Mouse (Mus musculus) thymus, postnatal 25 days (tissue): ENCODE results near the gene Slc25a30.
"Not testable (repeated sequence)": the region's sequence is repeated elsewhere in the genome, so short reads cannot be mapped to it uniquely, and the experiment has no call there.

Experiments used
- DNase-seq: peaks from one replicate; pipeline ENCODE4 v3.0.0; 2022

The Slc25a30 gene

DNA sequence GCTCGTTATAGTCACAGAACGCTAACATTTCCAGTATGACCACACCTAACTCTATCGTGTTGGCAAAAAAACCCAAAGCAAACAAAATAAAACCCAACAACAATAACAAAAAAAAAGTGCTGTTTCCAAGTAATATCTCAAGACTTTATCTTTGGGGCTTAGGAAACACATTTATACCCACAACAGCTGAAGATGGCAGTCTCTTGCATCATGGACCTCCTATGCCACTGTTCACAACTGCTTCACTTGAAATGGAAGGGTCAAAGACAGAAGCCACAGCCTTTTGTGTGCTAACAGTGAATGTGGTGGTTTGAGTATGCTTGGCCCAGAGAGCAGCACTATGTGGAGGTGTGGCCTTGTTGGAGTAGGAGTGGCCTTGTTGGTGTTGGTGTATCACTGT lies 4.5 kb upstream of the Slc25a30 start:
- no peak for DNase-seq

DNA sequence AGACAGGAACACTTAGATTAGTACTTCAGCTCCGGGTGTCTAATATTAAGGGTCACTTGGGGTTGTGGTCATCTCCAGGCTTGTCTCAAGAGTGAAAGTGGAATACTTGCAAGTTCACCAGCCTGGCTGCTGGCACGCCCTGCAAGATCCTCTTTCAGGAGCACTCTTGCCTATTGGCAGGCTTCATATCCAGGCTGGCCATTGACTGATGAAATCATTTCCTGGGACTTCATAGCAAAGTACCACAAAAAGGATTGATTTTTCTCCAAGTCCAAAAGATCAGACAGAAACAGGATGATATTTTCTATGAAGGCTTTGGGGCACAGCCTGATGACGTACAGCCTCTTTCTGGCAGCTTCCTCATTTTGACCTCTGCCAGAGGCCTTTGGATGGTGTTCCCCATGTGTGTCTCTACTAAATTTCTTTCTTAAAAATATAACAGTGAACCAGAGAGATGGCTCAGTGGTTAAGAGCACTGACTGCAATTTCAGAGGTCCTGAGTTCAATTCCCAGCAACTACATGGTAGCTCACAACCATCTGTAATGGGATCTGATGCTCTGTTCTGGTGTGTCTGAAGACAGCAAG lies 3.7 kb upstream of the Slc25a30 start:
- no peak for DNase-seq

DNA sequence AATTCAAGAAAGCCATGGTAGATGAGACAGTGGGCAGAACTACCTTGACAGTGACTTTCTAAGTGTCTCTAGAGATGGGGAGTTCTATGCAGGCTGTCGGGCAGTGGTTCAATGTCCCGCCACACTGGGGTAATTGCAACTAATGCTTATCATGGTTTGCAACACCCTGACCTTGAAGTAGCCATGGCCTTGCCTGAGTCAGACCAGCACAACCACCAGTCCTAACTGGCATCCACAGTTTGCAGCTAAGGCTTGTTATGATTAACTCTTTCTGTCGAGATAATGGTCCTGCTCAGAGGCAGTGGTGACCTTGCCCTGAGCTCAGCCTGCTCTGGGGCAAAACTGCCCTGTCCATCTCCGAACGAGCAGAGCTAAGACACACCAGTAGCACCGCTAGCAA lies 2.5 kb upstream of the Slc25a30 start:
- DNase-seq, result no peak

DNA sequence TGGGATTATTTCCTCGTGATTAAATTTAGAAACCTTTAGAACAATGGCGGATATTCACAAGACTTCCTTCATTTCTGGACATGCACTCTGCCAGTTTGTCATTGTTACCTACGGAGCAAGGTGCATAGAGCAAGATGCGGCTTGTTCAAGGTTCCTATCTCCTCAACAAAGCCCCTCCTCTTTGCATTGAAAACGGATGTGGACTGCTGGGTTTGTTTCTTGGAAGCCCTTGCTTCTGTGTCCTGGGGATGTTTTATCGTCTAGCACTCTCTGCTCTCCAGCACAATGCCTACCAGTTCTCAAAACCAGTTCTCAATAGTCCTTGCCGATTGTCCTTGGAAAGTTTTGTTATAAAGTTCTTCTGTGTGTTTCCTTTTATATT lies 948 bp upstream of the Slc25a30 start:
- DNase-seq, result peak; percentile 7

DNA sequence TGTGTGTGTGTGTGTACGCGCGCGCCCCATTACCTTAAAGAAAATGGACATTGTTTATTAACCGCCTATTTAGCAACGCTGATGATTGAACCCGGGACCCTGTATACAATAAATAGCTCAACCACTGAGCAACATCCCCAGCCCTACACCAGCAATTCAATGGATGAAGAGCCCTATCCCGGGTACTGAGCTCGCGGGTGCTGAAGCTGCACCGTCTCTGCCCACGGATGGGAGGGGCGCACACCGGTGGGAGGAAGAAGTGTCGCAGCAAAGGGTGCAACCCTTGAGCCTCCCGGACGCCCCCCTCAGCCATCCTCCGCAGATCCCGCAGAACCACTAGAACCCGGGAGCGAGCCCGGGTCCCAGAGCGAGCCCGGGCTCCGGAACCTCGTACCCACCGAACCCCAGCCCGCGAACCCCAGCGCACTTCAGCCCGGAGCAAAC lies 391 bp downstream of the Slc25a30 start:
- DNase-seq, result peak; percentile 63

DNA sequence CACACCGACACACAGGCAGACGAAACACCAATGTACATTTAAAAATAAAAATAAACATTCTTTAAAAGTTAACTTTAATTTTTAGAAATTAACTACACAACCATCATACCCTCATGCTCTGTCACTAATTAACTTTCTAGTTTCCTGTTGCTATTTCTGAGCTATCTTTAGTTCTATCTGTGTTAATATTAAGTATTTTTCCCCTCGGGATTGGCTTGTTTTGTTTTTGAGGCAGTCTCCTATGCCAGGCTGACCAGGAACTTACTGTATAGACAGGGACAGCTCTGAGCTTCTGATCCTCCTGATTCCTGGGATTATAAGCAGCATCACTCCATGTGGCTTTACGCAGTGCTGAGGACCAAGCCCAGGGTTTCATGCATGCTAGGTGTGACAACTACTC lies 6.9 kb downstream of the Slc25a30 start:
- no peak for DNase-seq

DNA sequence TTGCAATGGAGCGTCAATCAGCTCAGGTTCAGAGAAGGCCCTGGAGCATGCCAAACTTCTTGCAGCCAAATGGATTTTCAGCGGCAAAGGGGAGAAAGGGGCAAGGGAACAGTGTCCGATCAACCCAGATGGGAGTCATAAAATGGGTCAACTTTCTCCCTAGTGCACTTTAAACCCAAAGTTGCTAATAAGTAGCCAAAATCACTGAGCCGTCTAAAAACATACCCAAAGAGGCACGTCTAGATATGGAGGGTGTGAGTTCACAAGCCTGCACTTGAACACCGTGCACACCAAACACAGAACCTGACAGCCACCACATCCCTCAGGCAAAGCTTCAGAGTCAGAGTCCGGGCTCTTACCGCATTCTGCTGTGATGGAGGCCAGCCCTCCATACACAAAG lies 10.2 kb downstream of the Slc25a30 start:
- DNase-seq, result no peak

DNA sequence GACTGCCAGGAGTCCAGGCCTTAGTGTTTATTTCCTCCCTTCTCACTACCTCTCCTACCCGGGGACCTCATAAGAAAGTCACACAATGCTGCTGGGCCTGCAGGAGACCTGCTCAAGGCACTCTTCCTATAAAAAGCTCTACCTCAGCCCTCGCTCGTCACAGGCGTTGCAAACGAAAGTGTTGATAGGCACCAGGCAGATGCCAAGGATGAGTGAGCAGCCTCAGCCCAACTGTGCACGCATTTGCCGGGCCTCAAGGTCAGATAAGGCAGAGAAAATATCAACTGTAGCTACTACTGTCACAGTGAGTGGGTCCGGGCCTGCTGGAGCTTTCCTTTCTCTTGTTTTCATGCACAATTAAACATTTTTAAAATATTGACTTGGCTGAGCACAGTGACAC lies 13.4 kb downstream of the Slc25a30 start:
- DNase-seq, result no peak

DNA sequence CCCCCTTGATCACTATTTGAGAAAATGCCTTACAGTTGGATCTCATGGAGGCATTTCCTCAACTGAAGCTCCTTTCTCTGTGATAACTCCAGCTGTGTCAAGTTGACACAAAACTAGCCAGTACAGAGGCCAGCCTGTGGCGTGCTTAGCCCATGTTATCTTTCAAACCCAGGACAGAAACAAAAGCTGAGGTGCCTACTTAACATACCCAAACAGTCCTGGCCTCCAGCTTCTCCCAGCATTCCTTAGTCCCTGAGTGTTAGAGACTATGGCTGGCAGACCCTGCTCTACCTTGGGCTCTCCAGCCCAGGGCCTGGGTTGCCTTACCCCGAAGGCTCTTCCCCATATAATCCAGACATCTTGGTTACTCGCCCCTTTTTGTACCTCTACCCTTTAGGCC lies 14.4 kb downstream of the Slc25a30 start:
- DNase-seq, result not testable (repeated sequence)

DNA sequence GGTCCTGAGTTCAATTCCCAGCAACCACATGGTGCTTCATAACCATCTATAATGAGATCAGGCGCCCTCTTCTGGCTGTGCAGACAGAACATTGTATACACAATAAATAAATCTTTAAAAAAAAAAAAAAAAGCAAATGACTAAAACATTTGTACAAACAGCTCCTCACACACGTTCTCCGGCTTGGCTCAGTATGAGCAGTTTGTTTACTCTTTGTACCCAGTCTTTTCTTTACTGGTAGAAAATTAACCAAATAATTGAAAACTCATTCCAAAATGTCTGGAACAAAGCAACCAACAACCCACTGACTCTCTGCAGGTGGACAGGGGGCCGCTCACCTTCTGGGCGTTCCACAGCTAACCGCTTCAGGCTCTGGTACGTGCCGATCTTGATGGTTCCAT lies 15.7 kb downstream of the Slc25a30 start:
- DNase-seq, result no peak

DNA sequence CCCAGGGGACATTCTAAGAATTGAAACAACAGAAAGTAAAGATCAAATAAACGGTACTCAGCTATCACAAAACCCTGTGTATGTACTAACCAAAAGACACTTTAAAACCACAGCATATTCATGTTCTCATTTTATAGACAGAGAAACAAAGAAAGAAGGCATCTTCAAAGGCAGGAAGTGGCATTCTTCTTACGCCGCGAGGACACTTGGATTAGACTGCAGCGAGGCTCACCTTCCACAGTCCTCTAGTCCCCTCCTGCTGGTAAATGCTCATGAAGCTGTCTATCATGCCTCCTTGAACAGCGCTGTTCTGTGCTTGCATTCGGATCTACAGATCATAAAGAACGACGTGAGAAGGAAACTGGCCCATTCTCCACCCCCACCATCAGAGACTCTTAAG lies 17.5 kb downstream of the Slc25a30 start:
- peak; percentile 49 for DNase-seq

DNA sequence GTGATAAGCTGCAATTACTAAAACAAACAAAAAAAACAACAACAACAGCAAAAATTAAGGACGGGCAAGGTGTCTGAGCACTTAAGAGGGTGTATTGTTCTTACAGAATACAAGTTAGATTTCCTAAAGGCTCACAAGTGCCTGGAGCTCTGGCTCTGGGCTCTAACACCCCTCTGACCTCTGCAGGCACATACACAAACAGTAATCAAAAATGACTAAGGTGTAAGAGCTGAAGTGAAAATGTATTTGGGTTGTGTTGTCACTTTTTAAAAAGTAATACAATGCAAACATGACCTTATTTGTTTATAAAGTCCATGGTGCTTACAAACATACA lies 18.6 kb downstream of the Slc25a30 start:
- DNase-seq, result no peak

DNA sequence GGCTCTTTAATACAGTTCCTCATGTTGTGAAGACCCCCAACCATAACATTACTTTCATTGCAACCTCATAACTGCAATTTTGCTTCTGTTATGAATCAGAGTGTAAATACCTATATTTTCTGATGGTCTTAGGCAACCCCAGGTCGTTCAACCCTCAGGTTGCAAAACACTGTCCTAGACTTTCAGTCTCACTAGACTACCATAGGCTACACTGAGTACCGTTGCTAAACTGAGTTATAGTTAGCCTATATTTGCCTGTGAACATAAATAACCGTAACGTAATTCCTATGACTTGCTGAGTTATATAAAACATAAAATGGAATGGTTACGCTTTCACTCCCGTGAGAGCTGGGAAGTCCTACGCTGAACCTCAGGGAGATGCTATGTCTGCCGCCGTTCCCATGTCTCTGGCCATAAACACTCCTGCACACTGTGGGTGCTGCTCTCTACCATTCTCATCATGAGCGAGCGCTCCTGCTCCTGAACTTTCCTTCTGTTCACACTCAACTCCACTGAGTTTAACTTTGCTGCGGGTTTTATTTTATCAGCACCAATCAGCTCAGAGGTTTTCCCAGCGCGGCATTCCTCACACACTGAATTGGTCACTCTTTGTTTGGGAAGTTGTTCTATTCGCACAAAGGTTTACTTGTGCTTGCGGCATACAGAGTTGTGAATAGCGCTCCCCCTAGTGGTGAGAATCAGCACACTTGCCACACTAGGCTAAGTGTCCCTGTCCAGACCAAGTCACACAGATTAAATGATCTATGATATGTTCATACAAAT lies 19.2 kb downstream of the Slc25a30 start:
- DNase-seq, result peak; percentile 68

DNA sequence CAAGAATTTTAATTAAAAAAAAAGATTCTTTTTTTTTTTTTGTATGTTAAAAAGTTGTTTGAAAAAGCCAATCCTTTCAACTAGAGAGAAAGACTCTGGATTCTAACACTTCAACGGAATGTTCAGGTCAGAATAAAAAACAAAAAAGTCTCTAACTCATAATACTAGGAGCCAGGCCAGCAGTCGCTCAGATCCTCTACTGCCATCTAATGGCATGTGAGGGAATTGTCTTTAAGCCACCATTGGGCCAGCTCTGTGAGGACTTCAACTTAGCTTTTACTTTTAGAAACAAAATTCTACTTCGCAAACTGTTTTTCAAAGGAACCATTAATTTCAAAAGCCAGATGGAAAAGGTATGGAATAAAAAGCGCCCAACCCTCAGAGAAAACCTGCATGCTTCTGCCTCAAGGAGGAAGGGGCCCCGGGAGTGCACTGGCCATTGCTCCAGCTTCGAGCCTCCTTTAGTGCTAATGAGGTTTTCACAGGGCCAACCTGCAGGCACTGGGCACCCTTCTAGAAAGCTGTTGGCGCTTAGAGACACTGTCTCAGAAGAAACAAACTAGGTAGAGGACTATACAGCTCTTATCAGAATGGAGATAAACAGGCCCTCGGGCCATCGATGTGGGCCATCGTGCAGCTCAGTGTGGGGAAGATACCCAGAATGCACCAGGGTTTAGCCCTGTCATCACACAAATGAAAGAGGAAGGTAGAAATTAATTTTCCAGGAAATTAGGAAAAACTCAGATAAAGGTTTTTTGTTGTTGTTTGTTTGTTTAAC lies 25.6 kb downstream of the Slc25a30 start:
- peak; percentile 35 for DNase-seq

DNA sequence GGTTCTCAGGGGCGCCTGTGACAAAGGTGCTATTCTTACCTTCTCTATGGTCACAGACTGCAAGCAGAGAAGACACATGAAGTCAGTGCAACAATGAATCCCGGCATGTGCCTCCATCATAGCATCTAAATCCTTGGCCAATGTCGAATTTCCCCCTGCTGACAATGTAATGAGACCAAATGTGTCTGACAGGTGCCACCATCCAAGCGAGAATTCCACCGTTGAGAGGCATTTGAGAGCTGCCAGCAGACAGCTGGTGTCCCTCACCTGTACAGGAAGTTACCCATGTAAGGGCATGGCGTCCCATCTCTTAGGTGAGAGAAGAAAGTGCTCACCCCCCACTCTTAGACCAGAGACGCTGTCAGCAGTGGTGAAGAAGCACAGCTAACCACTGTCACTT lies 28.4 kb downstream of the Slc25a30 start:
- no peak for DNase-seq

DNA sequence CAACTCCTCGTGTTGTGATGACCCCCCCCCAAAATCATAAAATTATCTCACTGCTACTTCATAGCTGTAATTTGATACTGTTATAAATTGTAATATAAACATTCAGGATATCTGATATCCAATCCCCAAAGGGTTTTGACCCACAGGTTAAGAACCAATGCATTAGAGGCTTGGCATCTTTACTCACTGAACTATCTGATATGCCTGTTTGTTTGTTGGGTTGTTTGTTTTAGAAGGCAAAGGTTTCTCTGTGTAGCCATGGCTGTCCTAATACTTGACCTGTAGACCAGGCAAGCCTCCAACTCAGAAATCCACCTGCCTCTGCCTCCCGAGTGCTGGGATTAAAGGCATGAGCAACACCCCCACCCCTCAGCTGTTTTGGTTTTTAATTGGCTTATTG lies 29.0 kb downstream of the Slc25a30 start:
- DNase-seq, result no peak

DNA sequence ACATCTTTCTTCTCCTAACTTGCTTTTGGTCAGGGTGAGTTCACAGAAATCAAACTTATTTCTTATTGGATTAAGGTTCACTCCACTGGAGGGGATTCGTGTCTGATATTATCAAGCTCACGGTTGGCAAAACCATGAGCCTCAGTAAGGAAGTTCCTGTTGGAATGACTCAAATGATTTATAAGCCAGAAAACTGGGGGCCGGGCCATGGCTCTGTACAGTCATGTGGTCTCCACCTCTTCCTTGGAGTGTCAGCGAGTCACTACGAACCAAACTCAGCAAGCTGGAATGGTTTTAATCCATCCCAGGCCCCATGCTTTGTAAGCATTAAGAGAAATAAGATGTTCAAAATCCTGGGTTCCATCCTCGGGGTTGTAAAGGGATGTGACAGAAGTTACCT lies 29.9 kb downstream of the Slc25a30 start:
- no peak for DNase-seq

DNA sequence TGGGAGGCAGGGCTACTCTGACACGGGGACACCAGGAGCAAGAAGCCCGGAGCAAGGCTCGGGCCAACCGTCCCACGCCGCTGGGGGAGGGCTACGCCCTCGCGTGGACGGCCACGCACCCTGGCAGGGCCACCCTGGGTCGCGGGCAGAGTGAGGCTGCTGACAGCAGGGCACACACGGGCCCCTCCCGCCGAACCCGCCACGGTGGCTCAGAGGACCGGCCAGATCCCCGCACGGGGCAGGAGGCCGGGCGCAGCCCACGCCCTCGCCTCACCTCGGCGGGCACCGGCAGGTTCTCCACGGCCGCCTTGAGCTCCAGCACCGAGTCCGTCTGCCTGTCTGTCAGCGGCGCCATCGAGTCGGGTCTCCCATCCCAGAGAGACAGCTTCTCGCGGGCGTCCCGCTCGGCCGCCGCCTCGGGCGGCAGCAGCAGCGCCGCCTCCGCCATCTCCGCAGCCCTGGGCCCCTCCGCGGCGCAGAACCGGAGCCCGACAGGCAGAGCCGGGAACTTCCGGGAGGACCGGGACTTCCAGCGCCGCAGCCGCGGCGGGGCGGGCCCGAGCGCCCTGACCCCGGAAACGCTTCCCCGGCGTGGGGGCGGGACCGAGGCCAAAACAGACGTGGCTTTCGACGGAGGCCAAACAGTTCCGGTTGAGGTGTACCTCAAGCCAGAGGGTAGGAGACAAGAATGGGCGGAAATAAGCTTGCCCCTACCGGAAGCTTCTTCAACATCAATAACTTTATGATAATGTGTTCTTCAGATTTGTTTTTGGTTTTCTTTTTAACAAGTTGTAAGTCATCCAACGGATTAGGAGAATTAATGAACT lies 32.6 kb downstream of the Slc25a30 start, which contains the start of gene Cog3:
Cog3 (minus strand) TSS at position 527 of the 827 bp plus-strand sequence.
- peak; percentile 99 for DNase-seq

DNA sequence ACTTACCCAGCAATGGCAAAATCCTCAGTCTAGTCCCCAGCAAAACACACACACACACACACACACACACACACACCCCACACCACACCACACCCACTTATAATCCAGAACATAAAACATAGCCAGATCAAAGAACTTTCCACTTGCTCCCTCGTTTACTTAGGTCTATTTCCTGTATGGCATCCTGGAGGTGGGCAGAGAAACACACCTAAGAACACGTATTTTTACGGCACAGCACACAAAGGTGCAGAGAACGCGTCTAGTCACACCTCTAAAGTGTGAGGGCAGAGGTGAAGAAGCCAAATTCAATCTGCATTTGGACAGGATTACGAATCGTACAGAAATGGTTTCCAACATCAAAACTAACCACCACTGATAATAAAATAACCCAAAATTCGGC lies 33.6 kb downstream of the Slc25a30 start:
- no peak for DNase-seq

DNA sequence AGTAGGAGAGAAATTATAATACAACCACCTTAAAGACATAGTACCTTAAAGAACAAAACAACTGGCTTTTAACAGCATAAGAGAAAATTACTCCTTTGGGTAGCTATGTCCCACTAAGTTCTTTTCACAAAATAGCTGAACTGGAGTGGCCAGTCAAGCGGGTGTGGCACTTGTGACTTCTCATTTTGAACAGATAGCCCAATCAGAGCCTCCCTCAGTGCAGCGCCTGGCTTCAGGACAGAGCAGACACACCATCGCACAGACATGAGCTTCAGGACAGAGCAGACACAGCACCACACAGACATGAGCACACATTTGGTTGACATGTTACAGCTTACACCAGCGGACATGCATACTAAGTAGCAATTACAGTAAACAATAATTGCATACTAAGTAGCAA lies 35.8 kb downstream of the Slc25a30 start:
- no peak for DNase-seq

DNA sequence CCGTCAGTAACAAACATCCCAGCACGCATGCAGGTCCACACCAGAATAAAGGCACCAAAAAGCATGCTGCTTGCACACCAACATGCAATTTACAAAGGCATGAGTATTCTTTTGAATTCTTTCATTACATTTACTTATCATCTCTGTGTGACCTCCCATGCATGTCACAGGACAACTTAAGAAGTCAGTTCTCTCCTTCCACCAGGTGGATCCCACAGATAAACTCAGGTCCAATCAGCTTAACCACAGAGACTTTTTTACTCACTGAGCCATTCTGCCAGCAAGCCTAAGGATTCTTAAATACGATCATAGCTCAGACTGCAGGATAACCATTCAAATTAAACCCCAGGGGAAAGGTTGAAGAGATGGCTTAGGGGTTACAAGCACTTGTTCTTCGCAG lies 37.7 kb downstream of the Slc25a30 start:
- DNase-seq, result no peak

DNA sequence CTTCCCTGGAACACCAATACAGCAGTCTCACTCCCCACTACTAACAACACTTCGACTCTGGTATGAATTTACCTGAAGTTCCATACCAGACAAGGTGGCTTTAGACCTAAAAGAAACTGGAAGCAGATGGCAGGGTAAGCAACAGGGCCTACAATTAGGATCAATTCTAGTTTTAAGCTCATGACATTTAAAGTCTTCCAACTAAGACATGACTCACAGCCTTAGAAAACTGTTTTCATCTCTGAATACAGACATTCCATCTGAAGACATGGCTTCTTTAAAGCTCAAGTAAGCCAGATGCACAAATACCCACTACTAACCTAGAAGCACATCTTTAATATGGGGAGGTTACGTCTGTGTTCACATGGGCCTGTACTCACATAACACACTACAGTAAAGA lies 38.9 kb downstream of the Slc25a30 start:
- no peak for DNase-seq

DNA sequence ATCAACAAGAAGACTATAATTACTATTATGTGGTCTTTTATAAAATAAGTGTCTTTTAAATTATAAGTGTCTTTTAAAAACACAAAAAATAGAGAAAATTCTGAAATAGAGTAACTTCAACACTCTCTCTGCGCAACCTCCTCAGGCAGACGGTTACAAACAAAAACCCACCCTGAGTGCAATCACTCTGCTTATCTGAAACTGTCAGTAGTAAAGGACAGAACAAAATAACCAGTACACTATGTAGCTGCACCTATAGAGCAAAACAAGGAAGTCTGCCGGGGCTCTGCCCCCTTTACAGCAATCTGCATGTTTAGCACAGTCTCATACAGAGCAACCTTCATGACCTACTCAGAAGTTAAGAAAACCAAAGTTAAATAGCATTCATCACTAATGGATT lies 44.9 kb downstream of the Slc25a30 start:
- no peak for DNase-seq
